Mouse (Mus musculus): ENCODE measurements around the gene Ampd2. TPM values are rescaled to one million over a fixed set of nuclear protein-coding genes. Genes with fewer than 3 reads are reported as not detected.

The Ampd2 gene
- polyA plus RNA-seq, 1 experiment from 2014 or later: 43.8 TPM

DNA sequence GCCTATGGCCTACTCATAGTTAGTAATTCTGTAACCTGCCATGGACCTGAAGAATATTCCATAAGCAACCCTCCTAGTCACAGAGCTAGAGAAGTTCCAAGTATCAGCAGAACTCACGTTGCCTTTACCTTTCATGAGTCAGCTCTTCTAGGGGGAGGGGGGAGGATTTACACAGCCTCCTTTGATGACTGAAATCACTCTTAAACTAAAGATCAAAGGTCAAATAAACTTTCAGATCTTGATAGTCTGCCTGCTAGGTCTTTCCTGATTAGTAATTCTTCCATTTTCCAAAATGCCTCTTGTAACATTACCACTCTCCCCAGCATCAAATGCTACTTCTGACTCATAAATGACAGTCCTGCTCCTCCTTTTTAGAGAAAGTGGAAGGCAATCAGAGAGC, 37.7 kb upstream of the Ampd2 start:
- Histone ChIP-seq H3K36me3 (replicated peaks; ENCODE audit: control insufficient read depth, insufficient read depth) (peaks cover 36% of the 10 kb centered on the region), H3K9me3 (ENCODE audit: control insufficient read depth, low read length) (no peaks in the 10 kb centered on the region), H3K4me1 (replicated peaks; ENCODE audit: control insufficient read depth, insufficient read depth, low read length) (no peaks in the 10 kb centered on the region), H3K27me3 (ENCODE audit: control insufficient read depth, insufficient read depth, low read length) (no peaks in the 10 kb centered on the region), H3K4me3 (replicated peaks; ENCODE audit: low read length) (no peak overlapping the region), H3K9ac (no peak overlapping the region), H3K27ac (no peak overlapping the region), H3K4me2 (replicated peaks) (no peak overlapping the region)
- 74% methylated on average over 1 of the region's 1 CpGs for WGBS
- DNase-seq (ENCODE audit: low spot score) (no peak), ATAC-seq (ENCODE audit: low FRiP score) (no peak)

DNA sequence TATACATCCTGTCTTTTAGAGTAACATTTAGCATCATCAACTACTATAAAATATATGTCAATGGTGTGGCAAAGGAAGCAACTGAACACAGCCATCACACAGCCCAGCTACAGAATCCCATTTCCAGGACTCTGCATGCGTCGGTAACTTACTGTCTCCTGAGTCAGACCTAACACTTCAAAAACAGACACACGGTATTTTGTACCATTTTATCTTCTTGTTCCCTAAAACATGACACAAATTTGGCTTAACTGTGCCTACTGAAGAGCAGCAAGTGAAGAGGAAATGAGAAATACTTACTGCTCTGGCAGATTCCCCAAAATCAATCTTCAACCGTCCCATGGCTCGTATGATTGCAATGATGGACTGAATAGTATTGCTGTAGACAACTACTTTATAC, 36.8 kb upstream of the Ampd2 start:
- Histone ChIP-seq H3K27ac (no peak overlapping the region), H3K4me3 (replicated peaks; ENCODE audit: low read length) (no peak overlapping the region), H3K36me3 (replicated peaks; ENCODE audit: control insufficient read depth, insufficient read depth) (peaks cover 40% of the 10 kb centered on the region), H3K9me3 (ENCODE audit: control insufficient read depth, low read length) (no peaks in the 10 kb centered on the region), H3K27me3 (ENCODE audit: control insufficient read depth, insufficient read depth, low read length) (no peaks in the 10 kb centered on the region), H3K9ac (no peak overlapping the region), H3K4me1 (replicated peaks; ENCODE audit: control insufficient read depth, insufficient read depth, low read length) (no peaks in the 10 kb centered on the region), H3K4me2 (replicated peaks) (no peak overlapping the region)
- ATAC-seq (ENCODE audit: low FRiP score): no peak
- no peak for DNase-seq (ENCODE audit: low spot score)
- WGBS: 97% methylated on average over 5 of the region's 5 CpGs

DNA sequence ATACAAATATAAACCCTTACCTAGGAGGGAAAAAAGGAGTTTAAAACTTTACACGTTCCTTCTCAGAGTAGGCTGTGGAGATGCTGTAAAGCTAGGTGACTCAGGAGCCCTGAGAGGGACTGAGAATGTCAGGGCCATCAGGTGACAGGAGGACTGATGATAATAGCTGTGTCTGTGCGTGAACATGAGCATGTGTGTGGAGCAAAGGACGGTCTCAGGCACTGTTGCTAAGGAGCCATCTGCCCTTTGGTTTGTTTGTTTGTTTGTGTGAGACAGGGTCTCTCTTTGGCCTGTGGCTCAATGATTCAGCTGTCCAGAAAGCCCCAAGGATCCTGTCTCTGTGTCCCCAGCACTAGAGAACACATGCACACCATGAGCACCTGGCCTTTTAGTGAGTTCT, 34.6 kb upstream of the Ampd2 start:
- Histone ChIP-seq H3K27ac (no peak overlapping the region), H3K9me3 (ENCODE audit: control insufficient read depth, low read length) (no peaks in the 10 kb centered on the region), H3K4me3 (replicated peaks; ENCODE audit: low read length) (no peak overlapping the region), H3K4me1 (replicated peaks; ENCODE audit: control insufficient read depth, insufficient read depth, low read length) (no peaks in the 10 kb centered on the region), H3K9ac (no peak overlapping the region), H3K27me3 (ENCODE audit: control insufficient read depth, insufficient read depth, low read length) (no peaks in the 10 kb centered on the region), H3K4me2 (replicated peaks) (no peak overlapping the region), H3K36me3 (replicated peaks; ENCODE audit: control insufficient read depth, insufficient read depth) (peaks cover 57% of the 10 kb centered on the region)
- DNase-seq (ENCODE audit: low spot score) (no peak), ATAC-seq (ENCODE audit: low FRiP score) (no peak)
- WGBS: 81% methylated on average over 3 of the region's 3 CpGs

DNA sequence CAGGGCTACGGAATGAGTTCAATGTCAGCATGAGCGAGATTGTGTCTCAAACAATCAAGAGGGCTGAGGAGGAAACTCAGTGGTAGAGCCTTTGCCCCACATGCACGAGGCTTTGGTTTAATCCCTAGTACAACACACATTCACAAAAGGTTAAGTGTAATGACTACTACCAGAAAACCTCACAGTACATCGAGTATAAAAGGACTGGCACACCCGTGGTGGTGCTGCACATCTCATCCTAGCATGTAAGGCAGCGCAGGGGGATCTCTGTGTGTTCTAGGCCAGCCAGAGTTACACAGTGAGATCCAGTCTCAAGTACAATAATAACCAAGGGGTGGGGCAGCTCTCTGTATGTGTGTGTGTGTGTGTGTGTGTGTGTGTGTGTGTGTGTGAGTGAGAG, 31.0 kb upstream of the Ampd2 start:
- Histone ChIP-seq H3K9ac (no peak overlapping the region), H3K9me3 (ENCODE audit: control insufficient read depth, low read length) (no peaks in the 10 kb centered on the region), H3K4me3 (replicated peaks; ENCODE audit: low read length) (no peak overlapping the region), H3K27ac (no peak overlapping the region), H3K4me2 (replicated peaks) (no peak overlapping the region), H3K36me3 (replicated peaks; ENCODE audit: control insufficient read depth, insufficient read depth) (peaks cover 66% of the 10 kb centered on the region), H3K27me3 (ENCODE audit: control insufficient read depth, insufficient read depth, low read length) (no peaks in the 10 kb centered on the region), H3K4me1 (replicated peaks; ENCODE audit: control insufficient read depth, insufficient read depth, low read length) (no peaks in the 10 kb centered on the region)
- ATAC-seq (ENCODE audit: low FRiP score): no peak
- no peak for DNase-seq (ENCODE audit: low spot score)
- WGBS: 90% methylated on average over 6 of the region's 6 CpGs

DNA sequence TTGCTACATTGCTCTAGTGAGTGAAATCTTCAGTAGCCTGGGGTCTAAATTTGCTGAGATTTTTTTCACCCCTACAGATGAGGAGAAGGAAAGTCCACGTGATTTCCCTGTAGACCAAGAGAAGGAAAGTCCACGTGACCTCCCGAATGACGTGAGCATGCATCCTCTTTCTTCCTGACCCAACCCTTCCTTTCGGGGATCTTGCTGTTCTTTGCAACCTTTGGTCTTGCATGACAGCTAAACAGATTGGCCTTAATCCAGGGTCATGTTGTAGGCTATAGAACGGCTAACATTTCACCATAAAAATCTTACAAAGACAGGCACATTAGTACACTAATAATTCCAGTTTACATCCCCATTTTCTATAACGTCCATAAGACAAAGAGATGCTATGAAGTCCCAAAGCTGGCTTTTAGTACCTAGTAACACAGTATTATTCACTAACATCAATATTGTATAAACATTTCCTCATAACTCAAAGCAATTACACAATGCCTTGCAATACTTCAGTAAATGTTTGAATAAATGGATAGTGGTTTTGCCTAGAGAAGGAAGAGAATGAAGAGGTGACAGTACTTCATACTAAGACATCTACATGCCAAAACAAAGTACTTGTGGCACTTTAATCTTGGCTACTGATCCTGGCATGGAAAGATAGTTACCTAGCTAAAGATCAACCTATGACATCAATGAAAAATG, 27.3 kb upstream of the Ampd2 start:
- no peak for DNase-seq (ENCODE audit: low spot score)
- H3K27me3 ChIP-seq (ENCODE audit: control insufficient read depth, insufficient read depth, low read length): no peaks in the 10 kb centered on the region
- no peak overlapping the region for H3K4me3 ChIP-seq (replicated peaks; ENCODE audit: low read length)
- H3K4me2 ChIP-seq (replicated peaks): no peak overlapping the region
- no peaks in the 10 kb centered on the region for H3K9me3 ChIP-seq (ENCODE audit: control insufficient read depth, low read length)
- WGBS: 94% methylated on average over 7 of the region's 7 CpGs
- ATAC-seq (ENCODE audit: low FRiP score): no peak
- H3K4me1 ChIP-seq (replicated peaks; ENCODE audit: control insufficient read depth, insufficient read depth, low read length): no peaks in the 10 kb centered on the region
- H3K36me3 ChIP-seq (replicated peaks; ENCODE audit: control insufficient read depth, insufficient read depth): peaks cover 75% of the 10 kb centered on the region
- H3K27ac ChIP-seq: no peak overlapping the region
- H3K9ac ChIP-seq: no peak overlapping the region

DNA sequence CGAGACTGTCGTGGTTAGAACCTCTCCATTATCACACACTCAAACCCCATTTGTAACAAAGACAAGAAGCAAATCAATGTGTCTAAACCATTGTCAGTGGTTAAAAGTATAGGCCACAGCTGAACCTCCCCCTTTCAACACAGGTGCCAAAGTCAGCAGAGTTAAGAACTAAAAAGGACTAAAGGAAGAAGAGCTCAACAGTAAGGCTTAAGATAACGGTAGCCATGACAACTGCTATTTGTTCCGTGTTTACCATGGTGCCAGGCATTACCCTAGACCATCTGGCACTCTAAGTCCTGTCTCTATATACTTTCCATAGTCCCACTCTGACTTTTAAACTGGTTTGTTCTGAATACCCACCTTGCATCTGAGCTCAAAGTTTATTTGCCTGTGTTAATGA, 26.2 kb upstream of the Ampd2 start:
- peaks cover 78% of the 10 kb centered on the region for H3K36me3 ChIP-seq (replicated peaks; ENCODE audit: control insufficient read depth, insufficient read depth)
- 81% methylated on average over 4 of the region's 4 CpGs for WGBS

DNA sequence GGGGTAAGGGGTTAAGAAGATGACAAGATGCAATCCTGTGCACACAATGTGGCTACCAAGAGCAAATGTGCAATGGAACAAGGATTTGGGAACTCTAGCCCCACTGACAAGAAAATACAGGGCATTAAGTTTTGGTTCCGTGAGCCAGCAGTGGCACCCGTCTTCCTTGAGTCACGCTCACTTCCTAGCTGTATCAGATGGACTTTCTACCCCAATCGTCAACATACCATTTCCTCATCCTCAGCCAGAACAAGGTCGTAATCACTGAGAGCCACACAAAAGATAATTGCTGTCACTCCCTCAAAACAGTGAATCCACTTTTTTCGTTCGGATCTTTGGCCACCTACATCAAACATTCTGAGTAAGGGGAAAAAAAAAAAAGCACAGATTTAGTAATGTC, 25.8 kb upstream of the Ampd2 start:
- no peak overlapping the region for H3K4me3 ChIP-seq (replicated peaks; ENCODE audit: low read length)
- H3K4me2 ChIP-seq (replicated peaks): no peak overlapping the region
- H3K9ac ChIP-seq: no peak overlapping the region
- H3K36me3 ChIP-seq (replicated peaks; ENCODE audit: control insufficient read depth, insufficient read depth): peaks cover 76% of the 10 kb centered on the region
- H3K4me1 ChIP-seq (replicated peaks; ENCODE audit: control insufficient read depth, insufficient read depth, low read length): no peaks in the 10 kb centered on the region
- 93% methylated on average over 7 of the region's 7 CpGs for WGBS
- no peak for DNase-seq (ENCODE audit: low spot score)
- no peaks in the 10 kb centered on the region for H3K27me3 ChIP-seq (ENCODE audit: control insufficient read depth, insufficient read depth, low read length)
- ATAC-seq (ENCODE audit: low FRiP score): no peak
- H3K9me3 ChIP-seq (ENCODE audit: control insufficient read depth, low read length): no peaks in the 10 kb centered on the region
- H3K27ac ChIP-seq: no peak overlapping the region

More for the DNA sequence above, 26.2 kb upstream of the Ampd2 start:
- Histone ChIP-seq H3K27ac (no peak overlapping the region), H3K27me3 (ENCODE audit: control insufficient read depth, insufficient read depth, low read length) (no peaks in the 10 kb centered on the region), H3K9ac (no peak overlapping the region), H3K4me2 (replicated peaks) (no peak overlapping the region), H3K4me3 (replicated peaks; ENCODE audit: low read length) (no peak overlapping the region), H3K4me1 (replicated peaks; ENCODE audit: control insufficient read depth, insufficient read depth, low read length) (no peaks in the 10 kb centered on the region), H3K9me3 (ENCODE audit: control insufficient read depth, low read length) (no peaks in the 10 kb centered on the region)
- no peak for ATAC-seq (ENCODE audit: low FRiP score)
- no peak for DNase-seq (ENCODE audit: low spot score)

DNA sequence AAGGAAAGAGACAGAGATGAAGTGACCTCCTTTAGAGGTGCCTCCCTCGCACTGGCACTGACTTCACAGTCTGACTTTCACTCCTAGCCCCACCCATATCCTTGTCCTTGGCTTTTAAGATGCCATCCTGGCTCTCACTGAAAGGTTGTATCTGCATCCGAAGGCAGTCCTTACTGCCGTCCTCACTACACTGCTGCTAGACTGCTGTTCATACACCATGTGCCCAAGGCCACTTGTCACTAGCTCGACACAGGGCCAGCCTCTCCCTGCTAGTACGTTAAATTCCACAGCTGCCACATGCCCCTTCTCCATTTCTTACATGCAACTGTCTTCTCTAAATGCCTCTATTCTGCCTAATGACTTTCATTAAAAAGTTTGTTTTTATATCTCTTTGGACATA, 24.9 kb upstream of the Ampd2 start:
- peaks cover 76% of the 10 kb centered on the region for H3K36me3 ChIP-seq (replicated peaks; ENCODE audit: control insufficient read depth, insufficient read depth)
- WGBS: 82% methylated on average over 5 of the region's 5 CpGs
- DNase-seq (ENCODE audit: low spot score) (no peak), ATAC-seq (ENCODE audit: low FRiP score) (no peak)
- H3K27me3 ChIP-seq (ENCODE audit: control insufficient read depth, insufficient read depth, low read length): no peaks in the 10 kb centered on the region
- H3K9ac ChIP-seq: no peak overlapping the region
- H3K27ac ChIP-seq: no peak overlapping the region
- H3K4me1 ChIP-seq (replicated peaks; ENCODE audit: control insufficient read depth, insufficient read depth, low read length): no peaks in the 10 kb centered on the region
- no peak overlapping the region for H3K4me2 ChIP-seq (replicated peaks)
- no peak overlapping the region for H3K4me3 ChIP-seq (replicated peaks; ENCODE audit: low read length)
- no peaks in the 10 kb centered on the region for H3K9me3 ChIP-seq (ENCODE audit: control insufficient read depth, low read length)

DNA sequence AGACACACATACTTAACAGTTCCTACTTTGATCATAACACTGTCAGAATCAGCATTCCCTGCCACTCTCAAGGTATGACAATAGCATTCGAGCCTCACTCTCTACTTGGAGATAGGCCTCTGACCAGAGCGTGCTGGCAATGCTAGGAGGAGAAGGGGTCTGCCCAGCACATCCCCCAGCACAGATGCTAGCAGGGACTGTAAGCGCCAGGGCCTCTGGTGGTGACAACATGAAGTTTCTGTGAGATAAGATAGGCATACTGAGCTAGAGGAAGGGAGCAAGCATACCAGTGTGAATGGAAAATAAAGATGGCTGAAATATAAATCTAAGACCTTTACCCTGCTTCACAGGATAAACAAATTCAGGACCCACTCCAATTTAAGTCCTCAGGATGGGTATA, 18.8 kb upstream of the Ampd2 start:
- Histone ChIP-seq H3K27ac (no peak overlapping the region), H3K4me3 (replicated peaks; ENCODE audit: low read length) (no peak overlapping the region), H3K9me3 (ENCODE audit: control insufficient read depth, low read length) (no peaks in the 10 kb centered on the region), H3K4me1 (replicated peaks; ENCODE audit: control insufficient read depth, insufficient read depth, low read length) (no peaks in the 10 kb centered on the region; the same call in 1 of the 2 replicates), H3K4me2 (replicated peaks) (no peak overlapping the region), H3K36me3 (replicated peaks; ENCODE audit: control insufficient read depth, insufficient read depth) (peaks cover 45% of the 10 kb centered on the region), H3K9ac (no peak overlapping the region), H3K27me3 (ENCODE audit: control insufficient read depth, insufficient read depth, low read length) (no peaks in the 10 kb centered on the region)
- 93% methylated on average over 3 of the region's 3 CpGs for WGBS
- DNase-seq (ENCODE audit: low spot score) (no peak), ATAC-seq (ENCODE audit: low FRiP score) (no peak)

DNA sequence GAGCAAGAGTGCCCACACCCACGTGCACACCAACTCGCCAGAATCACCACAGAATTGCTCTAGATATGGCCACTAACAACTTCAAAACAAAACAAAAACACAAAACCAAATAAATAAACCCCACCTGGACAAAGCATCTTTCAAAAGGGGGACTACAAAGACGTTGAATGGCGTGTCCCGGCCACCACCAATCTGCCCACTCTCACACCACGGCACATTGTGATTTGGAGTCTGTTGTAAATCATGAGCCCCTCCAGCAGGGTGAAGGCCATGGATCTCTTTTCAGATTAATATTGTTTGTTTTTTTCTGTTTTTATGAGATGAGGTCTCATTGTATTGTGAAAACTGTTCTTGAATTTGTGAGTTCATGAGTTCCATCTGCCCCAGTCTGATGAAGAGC, 15.6 kb upstream of the Ampd2 start:
- no peak overlapping the region for H3K27ac ChIP-seq

More for the DNA sequence above, 15.6 kb upstream of the Ampd2 start:
- H3K36me3 ChIP-seq (replicated peaks; ENCODE audit: control insufficient read depth, insufficient read depth): peaks cover 17% of the 10 kb centered on the region
- no peaks in the 10 kb centered on the region for H3K27me3 ChIP-seq (ENCODE audit: control insufficient read depth, insufficient read depth, low read length)
- 85% methylated on average over 6 of the region's 6 CpGs for WGBS
- DNase-seq (ENCODE audit: low spot score) (no peak), ATAC-seq (ENCODE audit: low FRiP score) (no peak)
- H3K9me3 ChIP-seq (ENCODE audit: control insufficient read depth, low read length): no peaks in the 10 kb centered on the region
- no peaks in the 10 kb centered on the region; the same call in 1 of the 2 replicates for H3K4me1 ChIP-seq (replicated peaks; ENCODE audit: control insufficient read depth, insufficient read depth, low read length)
- H3K4me2 ChIP-seq (replicated peaks): no peak overlapping the region
- no peak overlapping the region for H3K9ac ChIP-seq
- H3K4me3 ChIP-seq (replicated peaks; ENCODE audit: low read length): no peak overlapping the region

All from hindbrain, embryonic 14.5 days (tissue).